Mouse (Mus musculus): Measurements from ENCODE around the gene Rnf135. TPM values are rescaled to one million over a fixed set of nuclear protein-coding genes. Genes with fewer than 3 reads are reported as not detected.

Rnf135 gene
- 12.5 and 14.5 TPM in 2 replicates for polyA plus RNA-seq (2015; fragmentation: Nextera tagmentation; extraction: Ambion mirVana)

DNA sequence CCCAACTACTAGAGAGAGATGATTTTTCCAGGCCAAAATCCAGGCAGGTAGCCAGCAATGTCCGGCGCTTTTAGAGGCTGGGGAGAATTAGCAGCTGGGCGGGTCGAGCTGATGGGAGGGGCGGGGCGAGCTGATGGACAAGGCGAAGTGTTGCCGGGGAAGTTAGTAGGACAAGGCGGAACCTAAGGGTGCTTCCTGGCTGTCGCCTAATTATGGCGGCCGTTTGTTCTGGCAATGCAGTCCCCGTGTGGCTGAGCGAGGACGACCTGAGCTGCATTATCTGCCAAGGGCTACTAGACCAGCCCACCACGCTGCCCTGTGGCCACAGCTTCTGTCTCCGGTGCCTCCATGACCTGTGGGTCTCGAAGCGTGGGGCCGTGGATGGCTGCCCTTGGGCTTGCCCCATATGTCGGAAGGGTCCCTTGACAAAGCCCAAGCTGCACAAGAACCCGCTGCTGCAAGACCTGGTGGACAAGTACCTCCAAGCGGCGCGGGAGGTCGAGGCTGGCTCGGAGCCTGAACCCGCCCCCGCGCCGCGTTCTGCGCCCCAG, at the start of gene Rnf135:
Rnf135 (plus strand) TSS at position 147 of the 551 bp plus-strand sequence.
- peak; percentile 97 for ATAC-seq (replicated peaks; ENCODE audit: extremely low read depth, insufficient read depth, low FRiP score)
- under 1% methylated on average over 33 of the region's 33 CpGs for WGBS
- Histone ChIP-seq H3K4me2 (ENCODE audit: low read depth, low read length) (peak within 1 kb of the TSS; percentile 68), H3K27me3 (ENCODE audit: control insufficient read depth, insufficient read depth, low read length) (no peaks in the 10 kb centered on the region), H3K9me3 (replicated peaks; ENCODE audit: control insufficient read depth, low read length) (no peaks in the 10 kb centered on the region; the same call in 1 of the 2 replicates), H3K4me1 (ENCODE audit: control insufficient read depth, insufficient read depth, low read length) (peaks cover 8% of the 10 kb centered on the region), H3K27ac (ENCODE audit: low read length) (peak within 1 kb of the TSS; percentile 96), H3K36me3 (ENCODE audit: control insufficient read depth, insufficient read depth) (no peaks in the 10 kb centered on the region), H3K4me3 (ENCODE audit: low read length) (peak within 1 kb of the TSS; percentile 96), H3K9ac (ENCODE audit: low read length) (peak within 1 kb of the TSS; percentile 99)

DNA sequence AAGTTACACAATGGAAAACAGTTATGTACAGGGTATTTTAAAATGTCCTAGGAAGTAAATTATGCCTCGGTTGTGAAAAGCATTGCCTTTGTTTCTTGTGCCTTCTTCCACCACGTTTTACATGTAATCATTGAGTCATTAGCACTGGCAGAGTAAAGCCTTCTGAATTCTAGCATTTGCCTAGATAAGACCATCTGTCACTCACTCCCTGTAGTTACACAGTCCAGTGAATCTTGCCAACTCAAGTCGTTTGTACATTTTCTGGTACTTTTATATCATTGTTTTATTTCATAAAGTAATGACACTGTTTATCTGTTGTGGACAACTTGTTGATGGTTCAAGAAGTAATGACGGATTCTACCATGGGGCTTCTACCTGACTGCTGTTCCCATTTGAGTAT, 48.9 kb upstream of the Rnf135 start:
- Histone ChIP-seq H3K27me3 (ENCODE audit: control insufficient read depth, insufficient read depth, low read length) (no peaks in the 10 kb centered on the region), H3K4me1 (ENCODE audit: control insufficient read depth, insufficient read depth, low read length) (no peaks in the 10 kb centered on the region), H3K4me2 (ENCODE audit: low read depth, low read length) (no peak overlapping the region), H3K36me3 (ENCODE audit: control insufficient read depth, insufficient read depth) (peaks cover 22% of the 10 kb centered on the region), H3K9ac (ENCODE audit: low read length) (no peak overlapping the region), H3K4me3 (ENCODE audit: low read length) (no peak overlapping the region), H3K9me3 (replicated peaks; ENCODE audit: control insufficient read depth, low read length) (no peaks in the 10 kb centered on the region), H3K27ac (ENCODE audit: low read length) (no peak overlapping the region)
- ATAC-seq (replicated peaks; ENCODE audit: extremely low read depth, insufficient read depth, low FRiP score) = no peak
- 59% methylated on average over 4 of the region's 4 CpGs for WGBS

- no peaks in the 10 kb centered on the region for H3K4me1 ChIP-seq (ENCODE audit: control insufficient read depth, insufficient read depth, low read length)
Measured at GRCm38 (mm10) chr11:80135954-80136683, 47.5 kb upstream of the Rnf135 start.

DNA sequence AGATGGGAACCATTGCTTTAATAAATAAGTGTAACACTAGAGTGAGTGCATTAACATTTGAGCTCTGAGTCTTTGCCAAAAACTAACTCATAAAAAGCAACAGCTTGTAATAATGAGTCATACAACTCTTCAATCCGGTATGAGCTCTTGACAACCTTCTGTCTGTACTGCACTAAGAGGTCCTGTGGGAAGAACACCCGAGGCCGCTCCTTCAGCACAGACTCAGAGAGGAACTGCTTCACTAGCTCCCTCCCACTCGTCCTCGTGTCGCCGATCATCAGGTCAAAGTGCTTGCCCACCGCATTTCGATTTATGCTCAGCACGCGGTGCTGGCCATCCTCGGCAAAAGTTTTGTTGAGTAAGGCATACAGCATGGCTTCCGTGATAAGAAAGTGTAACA, 46.9 kb upstream of the Rnf135 start:
- no peaks in the 10 kb centered on the region for H3K27me3 ChIP-seq (ENCODE audit: control insufficient read depth, insufficient read depth, low read length)
- peaks cover 20% of the 10 kb centered on the region for H3K36me3 ChIP-seq (ENCODE audit: control insufficient read depth, insufficient read depth)
- H3K9me3 ChIP-seq (replicated peaks; ENCODE audit: control insufficient read depth, low read length) = no peaks in the 10 kb centered on the region
- no peak overlapping the region for H3K4me3 ChIP-seq (ENCODE audit: low read length)
- H3K9ac ChIP-seq (ENCODE audit: low read length) = no peak overlapping the region
- ATAC-seq (replicated peaks; ENCODE audit: extremely low read depth, insufficient read depth, low FRiP score) = no peak
- WGBS = 86% methylated on average over 13 of the region's 13 CpGs
- H3K4me2 ChIP-seq (ENCODE audit: low read depth, low read length) = no peak overlapping the region
- H3K27ac ChIP-seq (ENCODE audit: low read length) = no peak overlapping the region
- H3K4me1 ChIP-seq (ENCODE audit: control insufficient read depth, insufficient read depth, low read length) = no peaks in the 10 kb centered on the region

More at GRCm38 (mm10) chr11:80135954-80136683, 47.5 kb upstream of the Rnf135 start:
- H3K4me2 ChIP-seq (ENCODE audit: low read depth, low read length) = no peak overlapping the region
- H3K4me3 ChIP-seq (ENCODE audit: low read length) = no peak overlapping the region
- H3K27me3 ChIP-seq (ENCODE audit: control insufficient read depth, insufficient read depth, low read length) = no peaks in the 10 kb centered on the region
- H3K9me3 ChIP-seq (replicated peaks; ENCODE audit: control insufficient read depth, low read length) = no peaks in the 10 kb centered on the region
- no peak for ATAC-seq (replicated peaks; ENCODE audit: extremely low read depth, insufficient read depth, low FRiP score)
- peak overlapping the region; percentile 49; the same call in 1 of the 2 replicates for H3K27ac ChIP-seq (ENCODE audit: low read length)
- no peak overlapping the region for H3K9ac ChIP-seq (ENCODE audit: low read length)
- WGBS = 89% methylated on average over 11 of the region's 11 CpGs
- H3K36me3 ChIP-seq (ENCODE audit: control insufficient read depth, insufficient read depth) = peaks cover 22% of the 10 kb centered on the region

DNA sequence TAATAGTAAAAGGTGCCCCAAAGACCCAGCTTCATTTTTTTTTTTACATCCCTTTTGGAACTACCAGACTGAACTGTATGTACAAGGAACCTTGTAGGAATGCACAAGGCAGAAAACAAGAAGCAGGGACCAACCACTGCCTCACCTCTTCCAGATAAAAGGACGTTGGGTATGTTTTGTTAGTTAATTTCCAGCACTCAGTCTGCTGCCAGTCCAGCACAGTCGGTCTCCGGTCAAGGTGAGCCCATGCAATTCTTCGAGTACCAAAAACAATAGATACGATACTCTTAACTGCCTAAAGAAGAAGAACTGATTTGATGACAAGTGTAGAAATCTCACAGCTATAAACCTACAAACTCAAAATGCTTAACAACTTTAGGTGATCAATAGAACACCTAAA, 45.9 kb upstream of the Rnf135 start:
- Histone ChIP-seq H3K27me3 (ENCODE audit: control insufficient read depth, insufficient read depth, low read length) (no peaks in the 10 kb centered on the region), H3K4me1 (ENCODE audit: control insufficient read depth, insufficient read depth, low read length) (peaks cover 3% of the 10 kb centered on the region; the same call in 1 of the 2 replicates), H3K9me3 (replicated peaks; ENCODE audit: control insufficient read depth, low read length) (no peaks in the 10 kb centered on the region), H3K36me3 (ENCODE audit: control insufficient read depth, insufficient read depth) (peaks cover 16% of the 10 kb centered on the region), H3K4me3 (ENCODE audit: low read length) (no peak overlapping the region), H3K4me2 (ENCODE audit: low read depth, low read length) (no peak overlapping the region), H3K27ac (ENCODE audit: low read length) (no peak overlapping the region), H3K9ac (ENCODE audit: low read length) (no peak overlapping the region)
- 85% methylated on average over 5 of the region's 5 CpGs for WGBS
- ATAC-seq (replicated peaks; ENCODE audit: extremely low read depth, insufficient read depth, low FRiP score) = no peak

DNA sequence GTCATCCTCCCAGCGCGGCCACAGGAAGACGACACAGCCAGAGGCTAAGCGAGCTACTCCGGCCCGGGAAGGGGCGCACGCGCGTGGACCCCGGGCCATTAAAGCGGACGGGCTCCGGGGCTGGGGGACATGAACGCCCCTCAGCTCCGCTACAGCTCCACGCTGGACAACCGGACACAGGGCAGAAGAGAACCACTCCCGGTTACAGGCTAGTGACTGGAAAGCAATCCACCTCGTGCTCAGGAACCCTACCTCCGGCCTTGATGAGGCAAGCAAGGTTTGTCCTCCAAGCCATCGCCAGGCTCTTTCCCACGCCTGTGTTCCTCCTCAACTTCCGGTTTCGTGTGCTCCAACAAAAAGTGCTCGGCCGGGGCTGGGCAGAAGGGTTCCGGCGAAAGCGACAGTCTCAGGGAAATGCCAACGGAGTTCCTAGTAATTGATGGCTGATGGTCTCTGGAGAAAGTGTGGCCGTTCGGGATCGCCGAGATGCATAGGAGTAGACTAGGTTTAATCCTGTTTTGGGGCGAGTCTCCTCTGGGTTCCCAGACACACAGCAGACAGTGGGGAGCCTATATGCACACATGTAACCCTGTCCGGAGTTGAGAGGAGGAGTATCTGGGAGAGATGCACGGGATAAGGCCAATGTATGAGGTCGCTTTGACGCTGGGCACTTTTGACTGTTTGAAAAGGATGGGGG, 41.7 kb upstream of the Rnf135 start, which contains the start of gene Tefm:
Tefm (minus strand) TSS at position 351 of the 697 bp plus-strand sequence.
- H3K27ac ChIP-seq (ENCODE audit: low read length) = peak within 1 kb of the TSS; percentile 84
- peak within 1 kb of the TSS; percentile 81 for H3K4me3 ChIP-seq (ENCODE audit: low read length)
- H3K4me2 ChIP-seq (ENCODE audit: low read depth, low read length) = peak within 1 kb of the TSS; percentile 86
- no peaks in the 10 kb centered on the region for H3K9me3 ChIP-seq (replicated peaks; ENCODE audit: control insufficient read depth, low read length)
- ATAC-seq (replicated peaks; ENCODE audit: extremely low read depth, insufficient read depth, low FRiP score) = peak; percentile 90
- no peaks in the 10 kb centered on the region for H3K27me3 ChIP-seq (ENCODE audit: control insufficient read depth, insufficient read depth, low read length)
- H3K9ac ChIP-seq (ENCODE audit: low read length) = peak within 1 kb of the TSS; percentile 89
- peaks cover 4% of the 10 kb centered on the region; the same call in 1 of the 2 replicates for H3K36me3 ChIP-seq (ENCODE audit: control insufficient read depth, insufficient read depth)
- under 1% methylated on average over 40 of the region's 40 CpGs for WGBS
- H3K4me1 ChIP-seq (ENCODE audit: control insufficient read depth, insufficient read depth, low read length) = peaks cover 7% of the 10 kb centered on the region

GRCm38 (mm10) chr11:80142872-80143271, 40.8 kb upstream of the Rnf135 start:
- Histone ChIP-seq H3K36me3 (ENCODE audit: control insufficient read depth, insufficient read depth) (peaks cover 4% of the 10 kb centered on the region; the same call in 1 of the 2 replicates), H3K27me3 (ENCODE audit: control insufficient read depth, insufficient read depth, low read length) (no peaks in the 10 kb centered on the region), H3K9me3 (replicated peaks; ENCODE audit: control insufficient read depth, low read length) (no peaks in the 10 kb centered on the region), H3K27ac (ENCODE audit: low read length) (no peak overlapping the region), H3K4me1 (ENCODE audit: control insufficient read depth, insufficient read depth, low read length) (peaks cover 7% of the 10 kb centered on the region), H3K9ac (ENCODE audit: low read length) (peak overlapping the region; percentile 89), H3K4me2 (ENCODE audit: low read depth, low read length) (peak overlapping the region; percentile 86), H3K4me3 (ENCODE audit: low read length) (peak overlapping the region; percentile 81)
- no peak for ATAC-seq (replicated peaks; ENCODE audit: extremely low read depth, insufficient read depth, low FRiP score)
- WGBS = 42% methylated on average over 8 of the region's 8 CpGs

GRCm38 (mm10) chr11:80145787-80146275, 37.8 kb upstream of the Rnf135 start:
- Histone ChIP-seq H3K4me2 (ENCODE audit: low read depth, low read length) (no peak overlapping the region), H3K9me3 (replicated peaks; ENCODE audit: control insufficient read depth, low read length) (no peaks in the 10 kb centered on the region), H3K27ac (ENCODE audit: low read length) (no peak overlapping the region), H3K36me3 (ENCODE audit: control insufficient read depth, insufficient read depth) (no peaks in the 10 kb centered on the region), H3K4me1 (ENCODE audit: control insufficient read depth, insufficient read depth, low read length) (peaks cover 9% of the 10 kb centered on the region), H3K4me3 (ENCODE audit: low read length) (no peak overlapping the region), H3K27me3 (ENCODE audit: control insufficient read depth, insufficient read depth, low read length) (no peaks in the 10 kb centered on the region), H3K9ac (ENCODE audit: low read length) (no peak overlapping the region)
- WGBS = 39% methylated on average over 10 of the region's 10 CpGs
- no peak for ATAC-seq (replicated peaks; ENCODE audit: extremely low read depth, insufficient read depth, low FRiP score)
